Mouse (Mus musculus) stomach, embryonic 14.5 days (tissue): Measurements from ENCODE around the gene Ncapg2. TPM values are rescaled to one million over a fixed set of nuclear protein-coding genes. Genes with fewer than 3 reads are reported as not detected.

ENCODE experiments used
- polyA plus RNA-seq: library from polyadenylated mRNA; unstranded; fragments of >200 nt; fragmentation: Nextera tagmentation; extraction: Ambion mirVana; gene quantifications from 2 replicates; pipeline ENCODE4 v1.2.1, GENCODE M21; 2014

The Ncapg2 gene
- polyA plus RNA-seq, 1 experiment from 2014 or later = 44.6 TPM

Other genes starting within 250 kb of the Ncapg2 start
- gene Wdr60, start 142.4 kb upstream of the Ncapg2 start, polyA plus RNA-seq = 21.7 and 23.9 TPM in 2 replicates
- gene Gm11027, start 130.0 kb upstream of the Ncapg2 start, polyA plus RNA-seq = not detected in 2 replicates
- 44.6 and 47.7 TPM in 2 replicates for gene Esyt2, start 124.2 kb upstream of the Ncapg2 start, polyA plus RNA-seq
- gene Ptprn2, start 80.3 kb downstream of the Ncapg2 start, polyA plus RNA-seq = 2.2 and 3.3 TPM in 2 replicates